Mouse (Mus musculus) kidney, adult 2 months (tissue): ENCODE measurements around the gene Pax6.

Experiments
- CTCF ChIP-seq: fragments of 200-500 bp; conservative IDR thresholded peaks from 2 replicates; pipeline ENCODE4 v1.5.1; 2011; ENCODE audit warnings: low read depth, mild to moderate bottlenecking, control low read depth, low read length, moderate library complexity, mixed read lengths; ENCODE audit not compliant: insufficient read depth, insufficient read length
- POLR2A ChIP-seq: fragments of 200-500 bp; IDR thresholded peaks from one replicate; pipeline ENCODE4 v1.6.1; 2011; ENCODE audit warnings: low read depth, low read length, control low read depth

DNA sequence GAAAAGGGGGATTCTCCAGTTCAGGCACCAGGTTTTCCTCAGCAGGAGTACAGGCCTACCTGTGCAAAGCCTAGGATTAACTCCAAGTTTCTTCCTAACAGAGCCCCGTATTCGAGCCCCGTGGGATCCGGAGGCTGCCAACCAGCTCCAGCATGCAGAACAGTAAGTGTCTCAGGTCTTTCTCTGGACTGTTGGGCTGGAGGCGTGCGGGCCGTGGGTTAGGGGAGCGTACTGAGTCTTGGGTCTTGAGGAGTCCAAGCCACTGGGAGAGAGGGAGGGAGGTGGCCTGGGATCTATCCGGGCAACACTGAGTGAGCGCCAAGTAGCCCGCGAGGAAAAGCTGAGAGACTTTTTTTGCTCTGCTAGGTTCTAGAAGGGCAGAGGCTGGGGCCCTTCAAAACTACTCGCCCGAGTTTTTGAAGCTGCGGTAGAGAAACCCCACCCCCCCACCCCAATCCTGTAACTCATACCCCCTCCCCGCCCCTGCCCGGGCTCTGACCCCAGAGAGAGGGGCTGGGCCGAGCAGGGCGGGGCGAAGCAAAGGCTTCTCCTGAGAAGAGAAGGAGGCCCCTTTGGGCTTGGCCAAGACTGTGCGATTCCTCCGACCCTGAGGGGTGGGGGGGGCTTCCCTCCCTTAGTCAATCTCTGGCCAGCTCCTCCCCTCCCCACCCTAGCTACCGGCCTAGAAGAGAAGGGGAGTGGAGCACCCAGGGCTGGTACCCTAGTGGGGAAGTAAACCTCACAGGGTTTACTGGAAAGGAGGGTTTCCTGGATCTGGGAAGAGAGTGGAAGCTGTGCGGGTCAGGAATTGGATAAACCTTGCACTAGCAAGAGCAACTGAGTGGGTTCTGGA, 11.7 kb downstream of the Pax6 start:
- TF ChIP-seq CTCF (no peak), POLR2A (no peak)
